Mouse (Mus musculus) layer of hippocampus, adult 9-11 months (tissue): ENCODE measurements at regions not wholly inside any gene's neighbourhood (a gene's known extent, or its start where the extent isn't known, plus 50 kb on each side); places are given as distances from the start of the nearest gene placed in this dataset.

Experiments used
- DNase-seq: peaks from one replicate; pipeline ENCODE4 v3.0.0; 2022

DNA sequence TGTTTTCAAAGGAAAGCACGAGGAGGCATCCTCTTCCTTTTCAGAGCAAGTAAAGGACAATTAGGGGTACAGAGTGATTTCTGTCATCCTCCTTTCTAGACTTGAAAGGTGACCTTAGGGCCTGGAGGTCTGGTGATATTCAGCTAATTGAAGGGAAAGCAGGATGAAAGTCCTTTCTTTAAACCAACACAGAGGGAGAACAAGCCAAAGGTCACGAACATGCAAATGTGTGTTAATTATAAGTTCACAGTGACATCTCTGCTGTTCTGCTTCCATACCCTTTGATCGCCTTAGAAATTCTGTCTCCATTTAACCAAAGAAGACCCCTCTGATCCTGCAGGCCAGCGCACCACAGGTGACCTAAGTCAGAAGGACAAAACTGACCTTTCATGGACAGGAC is 2126.3 kb upstream of the Lrrc6 start:
- no peak for DNase-seq

DNA sequence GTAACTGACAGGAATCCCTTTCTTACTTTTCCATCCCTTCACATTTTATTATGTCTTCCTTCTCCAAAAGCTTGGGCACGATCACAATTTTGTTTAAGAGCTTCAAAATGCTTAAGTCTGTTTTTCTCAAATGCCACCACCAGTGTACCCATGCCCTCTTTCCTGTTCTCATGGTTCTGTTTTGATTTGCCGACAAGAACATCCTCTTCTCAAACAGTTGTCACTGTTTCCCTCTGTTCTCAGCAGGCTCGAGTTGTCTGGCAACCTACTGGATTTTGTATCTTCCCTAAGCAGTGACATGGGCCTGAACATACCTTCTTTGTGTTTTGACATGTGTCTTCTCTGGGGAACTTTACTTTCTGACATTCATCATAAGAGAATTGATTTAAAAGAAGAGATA is 2124.1 kb upstream of the Lrrc6 start:
- peak; percentile 52 for DNase-seq

DNA sequence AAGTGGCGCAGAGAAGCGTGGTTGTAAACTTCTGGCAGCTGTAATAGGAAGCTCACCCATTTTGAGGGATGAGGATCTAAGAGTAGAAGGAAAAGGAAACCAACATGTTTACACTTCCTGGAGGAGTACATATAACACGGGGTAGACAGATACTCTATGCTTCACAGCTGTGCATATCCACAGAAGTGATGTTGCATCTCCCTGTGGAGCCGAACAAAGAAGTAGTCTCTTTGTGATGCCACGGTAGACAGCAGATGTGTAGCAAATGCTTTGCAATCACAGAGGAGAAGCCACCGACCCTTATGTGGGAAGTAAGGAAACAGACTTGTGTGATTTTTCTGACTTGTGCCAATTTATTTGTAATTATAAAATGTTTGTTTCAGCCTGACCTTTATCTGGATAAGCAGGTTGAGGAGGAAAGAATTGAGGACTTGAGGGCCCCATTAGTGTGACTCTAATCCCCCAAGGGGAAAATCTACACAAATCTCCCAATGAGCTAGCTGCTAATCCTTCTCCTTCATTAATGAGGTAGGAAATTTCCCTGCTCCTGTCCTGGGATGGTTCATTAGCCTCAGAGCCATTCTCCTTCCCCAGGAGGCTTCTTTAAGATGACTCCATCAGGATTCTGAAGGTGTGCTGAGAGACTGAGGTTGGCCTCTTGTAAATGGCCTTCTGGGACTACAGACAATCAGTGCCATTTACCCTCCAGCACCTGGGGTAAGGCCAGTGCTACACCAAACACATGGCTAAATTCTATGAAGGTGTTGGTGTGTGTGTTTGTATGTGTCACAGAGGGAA is 2119.9 kb upstream of the Lrrc6 start:
- no peak for DNase-seq

DNA sequence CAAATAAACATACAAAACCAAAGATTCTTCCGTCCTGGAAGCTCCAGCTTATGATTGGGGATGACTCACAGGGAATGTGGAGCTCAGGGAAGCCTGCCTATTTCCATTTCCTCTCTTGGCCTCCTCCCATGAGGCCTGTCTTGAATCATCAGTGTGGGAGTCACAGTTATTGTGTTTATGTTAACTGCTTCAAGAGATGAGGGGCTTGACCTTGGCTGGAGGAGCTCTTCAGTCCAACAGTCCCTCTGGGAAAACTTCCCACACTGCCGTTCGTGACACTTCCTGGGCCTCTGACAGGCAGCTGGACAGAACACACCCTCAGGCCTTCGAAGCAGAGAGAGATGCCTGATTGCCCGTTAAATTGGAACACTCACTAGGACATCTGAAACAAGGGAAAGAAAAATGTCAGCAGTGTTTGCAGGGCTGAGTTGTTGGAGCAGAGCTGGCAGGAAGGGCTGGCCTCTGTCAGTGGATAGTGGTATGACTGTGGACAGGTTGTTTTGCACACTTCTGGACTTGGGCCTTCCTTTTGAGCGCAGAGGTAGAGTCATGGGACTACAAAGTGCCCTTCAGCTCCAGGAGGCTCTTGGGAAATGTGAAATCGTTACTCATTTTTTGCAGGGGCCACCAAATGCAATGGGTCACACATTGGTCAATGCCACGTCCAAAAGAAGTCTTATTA is 2105.5 kb upstream of the Lrrc6 start:
- DNase-seq: peak; percentile 5

DNA sequence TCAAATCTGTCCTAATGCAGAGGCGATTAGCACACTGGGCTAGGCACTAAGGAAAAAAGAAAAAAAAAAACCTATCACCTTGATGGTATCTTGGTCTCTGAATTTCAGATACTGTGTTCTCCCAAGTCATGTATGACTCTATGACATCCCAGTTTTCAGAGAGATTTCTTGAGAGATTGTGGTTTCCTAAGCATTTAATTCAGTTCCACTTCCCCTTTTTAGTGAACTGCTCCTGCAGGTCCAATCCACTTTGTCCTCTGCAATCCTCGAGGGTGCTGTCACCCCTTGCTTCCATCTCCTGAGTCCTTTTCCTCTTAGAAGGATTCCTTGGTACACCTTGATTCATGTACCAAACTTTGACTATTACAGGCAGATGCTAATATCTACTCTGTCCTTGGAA is 2104.8 kb upstream of the Lrrc6 start:
- no peak for DNase-seq

DNA sequence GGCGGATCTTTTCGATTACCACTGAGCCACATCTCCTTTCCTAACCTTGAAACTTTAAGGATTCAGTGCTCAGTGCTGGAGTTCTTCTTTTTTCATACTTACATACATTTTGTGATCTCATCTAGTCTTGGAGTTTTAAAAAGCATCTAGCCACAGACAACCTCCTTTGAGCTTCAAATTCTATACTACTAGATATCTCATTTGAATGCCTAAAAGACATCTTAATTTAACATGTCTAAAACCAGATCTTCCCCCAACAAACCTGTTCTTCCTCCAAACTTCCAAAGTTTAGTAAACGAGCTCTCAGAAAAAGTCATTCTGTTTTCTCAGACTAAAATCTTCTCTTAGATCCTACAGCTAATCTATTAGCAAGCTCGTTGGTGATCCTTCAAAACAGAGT is 2081.5 kb upstream of the Lrrc6 start:
- DNase-seq: no peak

DNA sequence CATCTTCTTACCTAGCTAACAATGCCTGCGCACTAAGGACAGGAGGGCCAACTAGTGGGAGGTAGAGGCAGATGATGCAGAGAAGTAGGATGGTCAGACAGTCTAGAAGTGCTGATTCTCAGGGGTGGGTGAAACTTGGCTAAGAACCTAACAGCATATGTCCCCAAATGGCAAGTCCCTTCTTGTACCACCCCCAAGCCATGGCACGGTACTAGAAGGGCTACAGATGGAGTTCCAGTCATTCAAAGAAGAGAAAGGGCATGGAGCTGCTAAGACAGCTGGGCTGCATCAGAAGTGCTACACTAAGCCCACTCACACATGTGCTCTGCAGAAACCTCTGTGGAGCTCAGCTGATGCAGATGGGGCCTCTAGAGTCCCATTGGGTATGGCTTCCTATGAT is 2078.8 kb upstream of the Lrrc6 start:
- peak; percentile 77 for DNase-seq

DNA sequence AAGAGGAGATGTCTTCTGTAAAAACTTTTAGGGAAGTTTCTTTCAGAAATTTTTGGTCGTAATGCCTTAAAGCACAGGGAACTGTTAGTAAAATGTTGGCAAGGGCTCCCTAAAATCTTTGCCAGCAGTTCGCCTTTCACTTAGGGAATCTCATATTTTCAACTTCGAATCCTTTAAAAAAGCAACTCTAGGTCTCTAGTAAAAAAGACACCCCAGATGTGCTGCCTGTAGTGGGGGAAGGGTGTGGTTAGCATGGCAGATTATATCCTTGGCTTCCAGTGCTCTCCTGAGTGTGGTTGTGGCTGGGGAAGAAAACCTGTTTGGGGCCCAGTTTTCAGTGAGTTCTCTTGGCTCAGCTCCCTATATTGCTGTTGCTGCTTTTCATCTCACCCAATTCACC is 2059.9 kb upstream of the Lrrc6 start:
- DNase-seq: peak; percentile 22

DNA sequence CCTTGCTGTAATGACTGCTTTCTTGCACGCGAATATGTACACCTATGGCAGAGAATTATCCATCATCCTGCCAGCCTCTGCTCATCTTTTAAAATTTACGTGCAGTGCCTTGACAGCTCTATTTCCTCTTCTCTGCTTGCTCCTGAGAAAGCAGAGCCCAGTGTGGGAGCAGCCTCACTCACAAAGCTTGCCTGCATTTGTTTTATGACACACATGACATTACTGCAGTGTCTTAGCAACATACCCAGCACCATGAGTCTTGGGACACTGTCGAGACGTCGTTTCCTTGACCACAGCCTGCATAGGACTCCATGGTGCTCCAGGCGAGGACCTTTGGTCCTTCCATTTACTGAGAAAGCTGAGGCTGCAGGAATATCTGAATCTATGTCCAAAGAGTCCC is 2055.4 kb upstream of the Lrrc6 start:
- no peak for DNase-seq

DNA sequence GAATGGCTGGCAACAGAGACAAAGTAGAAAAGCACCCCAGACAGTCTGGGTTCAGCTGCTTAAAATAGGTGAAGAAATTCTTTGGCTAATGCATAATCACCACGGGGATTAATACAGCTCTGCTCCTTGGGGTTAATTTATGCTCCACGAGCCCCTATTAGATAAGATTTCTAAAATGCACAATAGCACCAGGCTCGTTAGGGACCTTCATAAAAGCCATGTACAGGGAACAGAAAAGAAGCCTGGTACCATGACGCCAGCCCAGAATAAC is 2035.3 kb upstream of the Lrrc6 start:
- DNase-seq: no peak

DNA sequence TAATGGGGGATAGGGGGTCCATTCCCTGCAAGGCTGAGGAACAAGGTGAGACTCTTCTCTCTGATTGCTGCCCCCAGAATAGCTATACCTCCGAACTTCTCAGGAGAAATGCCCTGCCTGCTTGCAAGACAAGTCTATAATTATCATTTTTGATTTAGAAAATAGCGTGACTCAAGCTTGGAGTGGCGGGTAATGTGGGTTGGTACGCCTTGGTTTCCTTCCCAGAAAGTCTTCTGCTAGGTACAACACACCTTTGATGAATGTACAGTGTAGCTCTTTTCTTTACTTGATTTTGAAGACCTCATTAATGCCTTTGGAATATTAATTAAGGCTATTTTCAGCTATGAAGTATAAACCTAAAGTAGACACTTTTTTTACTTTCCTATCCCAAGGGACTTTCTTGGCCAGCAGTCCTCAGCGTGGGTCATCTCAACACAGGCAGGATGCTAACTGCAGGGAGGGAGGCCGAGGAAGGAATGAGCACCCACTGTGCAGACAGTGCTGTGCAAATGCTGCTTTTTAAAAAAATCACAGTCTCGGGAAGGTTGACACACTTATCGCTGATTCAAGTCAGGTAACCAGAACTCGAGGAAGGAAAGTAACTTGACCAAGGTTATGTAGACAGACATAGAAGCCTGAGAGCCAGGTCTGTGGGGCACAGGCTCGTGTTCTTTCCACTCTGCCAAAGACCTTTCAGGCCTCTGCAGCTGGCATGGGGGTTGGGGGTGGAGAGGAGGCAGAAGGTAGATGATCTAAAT is 2034.8 kb upstream of the Lrrc6 start:
- no peak for DNase-seq

DNA sequence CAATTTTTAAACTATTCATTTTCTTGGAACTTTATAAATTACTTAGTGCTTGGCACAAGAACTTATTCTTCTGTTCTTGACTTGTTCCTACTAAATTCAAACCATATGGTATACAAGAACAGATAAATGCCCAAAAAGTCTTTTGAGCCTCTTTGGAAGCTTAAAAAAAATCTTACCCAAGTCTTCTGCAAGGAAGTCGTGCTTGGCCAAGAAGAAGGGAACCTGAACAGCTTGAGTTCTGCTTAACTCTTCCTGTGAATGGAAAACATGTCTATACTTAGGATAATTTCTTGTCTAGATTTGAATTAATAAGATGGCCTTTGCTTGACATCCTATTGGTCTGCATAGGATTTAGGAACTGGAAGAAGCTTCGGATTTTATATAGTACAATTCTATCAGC is 2020.0 kb upstream of the Lrrc6 start:
- DNase-seq: peak; percentile 60

DNA sequence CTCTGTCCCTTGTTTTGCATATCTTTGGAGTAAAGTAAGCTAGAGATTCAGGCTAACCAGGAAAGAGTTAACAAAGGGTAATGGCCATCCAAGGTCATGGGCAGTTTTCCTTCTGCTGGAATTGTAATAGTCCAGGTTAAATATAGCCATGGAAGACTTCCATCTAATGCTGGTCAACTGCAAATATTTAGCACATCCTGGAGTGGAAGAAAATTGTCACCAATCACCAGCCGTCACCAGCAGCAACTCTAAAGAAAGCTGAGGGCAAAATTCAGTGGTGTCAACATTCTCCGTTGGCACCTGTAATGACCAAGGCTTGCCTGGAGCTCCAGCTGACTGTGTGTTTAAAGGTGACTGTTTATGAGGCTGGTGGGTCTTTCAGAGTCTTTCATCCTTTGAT is 2011.7 kb upstream of the Lrrc6 start:
- no peak for DNase-seq

DNA sequence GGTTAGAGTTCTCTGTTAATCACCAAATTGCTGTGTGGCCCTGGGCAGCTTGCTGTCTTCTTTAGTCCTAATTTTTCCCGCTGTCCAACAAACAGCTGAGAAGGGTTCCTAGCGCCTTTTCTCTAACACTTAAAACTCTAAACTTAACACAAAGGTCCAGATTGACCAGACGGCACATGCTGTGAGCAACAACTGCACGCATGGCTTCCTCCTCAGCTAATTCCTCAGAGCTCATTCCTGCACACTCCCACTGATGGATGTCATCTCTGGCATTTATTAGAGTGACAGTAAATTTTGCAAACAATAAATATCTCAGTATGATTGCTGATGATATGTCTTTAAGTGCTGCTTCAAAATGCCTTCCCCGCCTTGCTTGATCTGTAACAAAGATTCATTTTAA is 2007.5 kb upstream of the Lrrc6 start:
- no peak for DNase-seq

DNA sequence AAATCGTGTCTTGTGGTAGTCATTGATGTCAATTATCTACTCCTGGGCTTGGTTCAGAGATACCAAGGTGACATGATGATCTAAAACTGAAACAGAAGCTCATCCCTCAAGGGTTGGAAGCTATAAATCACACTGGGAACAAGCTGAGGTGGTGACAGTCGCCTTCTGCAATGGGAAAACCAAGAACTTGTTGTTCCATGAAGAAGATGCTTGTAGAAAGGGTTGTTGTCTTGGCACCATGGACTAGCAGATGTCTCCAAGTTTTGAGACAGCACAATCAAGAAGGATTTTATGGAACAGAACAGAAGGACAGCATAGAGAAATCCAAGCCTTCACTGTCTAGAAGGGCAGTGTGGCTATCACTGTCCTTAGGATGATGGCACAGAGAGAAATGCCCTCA is 2005.4 kb upstream of the Lrrc6 start:
- DNase-seq: peak; percentile 18

DNA sequence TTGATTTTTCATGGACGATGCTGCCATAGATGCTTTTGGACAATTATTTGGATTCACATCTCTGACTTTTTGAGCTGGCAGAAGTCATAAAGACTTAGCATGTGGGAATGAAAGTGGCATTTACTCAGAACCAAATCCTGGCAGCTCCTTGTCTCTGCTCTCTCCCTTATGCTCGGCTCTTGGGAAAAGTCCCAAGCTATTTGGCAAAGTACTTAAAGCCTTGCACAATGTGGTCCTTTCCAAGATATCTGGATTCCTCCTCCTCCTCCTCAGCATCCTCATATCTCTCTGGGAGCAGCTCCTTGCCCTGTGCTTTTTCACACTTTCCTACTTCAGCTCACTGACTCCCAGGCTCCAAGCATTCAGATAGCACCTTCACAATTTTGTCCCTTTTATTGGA is 1995.7 kb upstream of the Lrrc6 start:
- DNase-seq: peak; percentile 48

DNA sequence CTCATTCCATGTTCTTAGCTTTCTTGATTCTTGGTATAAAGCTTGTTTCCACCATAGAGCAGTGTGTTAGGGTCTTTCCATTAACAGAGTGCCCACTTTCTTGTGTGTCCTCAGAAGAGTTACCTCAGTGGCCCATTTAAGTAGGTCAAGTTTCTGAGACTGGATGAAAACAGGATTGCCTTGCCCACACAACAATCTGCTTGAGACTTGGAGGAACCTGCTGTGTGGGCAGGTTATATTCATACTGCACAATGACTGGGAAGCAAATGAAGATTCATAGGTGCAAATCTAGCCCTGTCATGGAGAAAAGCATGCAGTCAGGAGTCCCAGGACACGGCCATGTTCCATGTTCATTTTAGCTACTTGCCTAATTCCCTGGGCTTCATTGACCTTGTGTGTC is 1984.1 kb upstream of the Lrrc6 start:
- no peak for DNase-seq

DNA sequence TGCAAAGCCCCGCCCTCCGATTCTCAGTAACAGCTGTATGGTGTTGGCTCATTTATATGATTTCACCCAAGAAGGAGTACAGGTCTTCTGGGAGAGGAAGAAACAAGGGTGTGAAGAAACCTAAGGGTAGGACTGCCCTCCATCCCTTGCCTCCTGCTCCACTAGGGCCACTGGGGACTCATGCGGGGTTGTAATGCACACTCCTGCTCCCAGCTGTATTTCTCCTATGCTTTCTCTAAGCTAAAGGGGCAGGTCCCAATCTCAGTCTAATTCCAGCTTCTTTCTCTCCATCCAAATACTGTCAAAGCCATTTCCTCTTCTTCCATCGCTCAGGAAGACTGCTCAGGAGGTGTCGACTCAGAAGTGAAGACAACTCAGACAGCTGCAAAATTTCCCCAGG is 1977.0 kb upstream of the Lrrc6 start:
- no peak for DNase-seq

DNA sequence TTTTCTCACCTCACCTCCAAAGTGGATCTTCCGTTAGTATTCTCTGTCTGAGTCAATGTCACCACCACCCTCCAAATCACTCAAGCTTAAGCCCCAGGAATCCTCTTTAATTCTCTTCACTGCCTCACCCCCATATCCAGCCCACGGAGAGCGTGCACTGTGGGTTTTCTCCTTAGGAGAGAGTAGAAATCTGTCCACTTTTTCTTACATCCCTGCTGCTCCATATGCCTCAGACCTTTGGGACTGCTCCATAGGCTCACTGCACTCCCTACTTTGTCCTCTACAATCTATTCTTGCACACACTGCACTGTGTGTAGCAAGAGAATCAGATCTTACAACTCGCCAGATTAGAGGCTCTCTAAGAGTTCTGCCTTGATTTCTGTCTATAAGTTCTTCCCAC is 1971.2 kb upstream of the Lrrc6 start:
- no peak for DNase-seq

DNA sequence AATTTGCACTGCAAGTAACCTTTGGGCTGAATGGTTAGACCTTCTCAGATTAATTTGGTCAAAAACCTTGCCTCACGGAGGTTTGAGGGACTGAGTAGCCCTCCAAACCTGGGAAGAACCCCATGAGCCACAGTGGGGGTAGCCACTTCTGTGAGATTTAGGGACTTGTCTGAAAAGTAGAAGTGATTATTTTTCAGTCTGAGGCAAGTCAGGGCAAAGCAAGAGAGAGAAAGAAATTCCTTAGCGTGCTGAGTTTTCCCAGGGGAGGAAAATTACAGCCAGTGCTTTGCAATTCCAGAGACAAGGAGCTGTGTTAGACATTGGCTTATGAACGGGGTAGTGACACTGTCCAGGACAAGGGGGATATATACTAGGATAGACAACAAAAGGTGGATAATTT is 1962.1 kb upstream of the Lrrc6 start:
- no peak for DNase-seq

DNA sequence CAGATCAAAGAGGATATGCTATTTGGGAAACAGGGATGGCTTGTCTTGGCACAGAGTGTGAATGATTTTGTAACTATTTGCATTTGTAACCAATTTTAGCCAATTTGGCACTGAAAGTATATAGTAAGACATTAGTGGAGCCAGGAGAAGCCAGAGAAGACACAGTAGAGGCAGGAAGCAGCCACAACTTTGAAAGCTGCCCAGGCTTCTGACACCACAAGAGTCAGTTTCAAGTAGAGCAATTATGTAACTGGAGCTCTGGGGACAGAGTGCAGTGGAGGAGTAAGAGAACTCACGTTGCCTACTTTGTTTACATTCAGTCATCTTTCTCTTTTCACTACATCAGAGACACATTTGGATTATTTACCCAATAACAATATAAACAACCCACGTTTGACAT is 1956.5 kb upstream of the Lrrc6 start:
- DNase-seq: no peak

DNA sequence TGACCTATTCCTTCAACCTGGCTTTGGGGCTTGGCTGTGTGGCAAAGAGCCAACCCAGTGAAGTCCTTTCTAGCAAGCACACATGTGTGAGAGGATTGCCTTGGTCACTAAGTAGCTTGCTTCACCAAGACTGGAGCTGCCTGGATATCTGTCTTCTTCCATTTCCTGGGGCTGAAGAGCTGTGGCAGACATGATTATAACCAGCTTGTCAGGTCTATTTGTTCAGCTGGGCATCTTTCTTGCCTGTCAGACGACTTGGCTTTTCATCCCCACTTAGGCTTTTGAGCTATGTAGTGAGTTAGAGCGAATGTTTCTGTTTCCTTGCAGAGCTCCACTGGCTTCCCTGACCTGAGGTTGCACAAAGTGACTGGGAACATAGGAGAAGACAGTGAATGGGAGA is 1951.3 kb upstream of the Lrrc6 start:
- no peak for DNase-seq

DNA sequence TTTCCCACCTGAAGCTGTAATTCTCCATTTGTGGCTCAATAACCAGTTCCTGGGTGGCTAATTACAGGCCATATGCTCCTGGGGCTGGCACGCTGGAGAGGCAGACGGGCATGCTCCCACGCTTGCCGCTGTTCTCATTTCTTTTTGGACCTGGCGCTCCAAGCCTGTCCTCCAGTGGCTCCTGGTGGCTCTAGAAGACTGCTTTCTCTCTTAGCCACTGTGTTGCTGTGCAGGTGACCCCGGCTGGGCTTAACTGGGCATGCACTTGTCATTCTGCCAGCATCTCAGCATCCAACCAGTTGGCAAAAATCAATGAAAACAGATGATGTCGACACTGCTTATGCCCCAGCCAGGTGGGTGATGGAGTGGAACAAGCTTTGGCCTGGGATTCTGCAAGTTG is 1944.6 kb upstream of the Lrrc6 start:
- peak; percentile 79 for DNase-seq

DNA sequence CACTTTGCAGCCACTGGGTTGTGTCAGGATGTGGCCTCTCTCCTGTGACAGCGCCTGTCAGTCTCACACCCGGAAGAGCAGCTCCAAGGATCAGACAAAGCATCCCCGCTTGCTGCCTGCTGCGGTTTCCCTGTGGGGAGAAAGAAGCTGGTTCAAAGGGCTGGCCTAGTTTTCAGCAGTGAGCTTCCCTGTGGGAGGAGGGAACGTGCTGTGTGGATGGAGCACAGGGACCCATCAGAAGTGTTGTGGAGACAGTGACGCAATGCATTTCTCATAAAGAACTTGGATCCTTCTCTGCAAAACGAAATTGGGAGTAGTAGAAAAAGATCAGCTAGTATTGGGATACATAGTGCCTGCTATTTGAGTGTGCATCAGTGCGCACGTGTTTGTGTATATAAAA is 1939.9 kb upstream of the Lrrc6 start:
- DNase-seq: no peak
